Mouse (Mus musculus): Measurements from ENCODE around the gene Ssna1. TPM values are rescaled to one million over a fixed set of nuclear protein-coding genes. Genes with fewer than 3 reads are reported as not detected.
"Not testable (repeated sequence)": the region's sequence is repeated elsewhere in the genome, so short reads cannot be mapped to it uniquely, and the experiment has no call there.

Gene Ssna1
- polyA plus RNA-seq, 1 experiment from 2014 or later = 207 TPM

- Histone ChIP-seq H3K4me1 (peaks cover 59% of the 10 kb centered on the region), H3K27me3 (peaks cover 11% of the 10 kb centered on the region), H3K9me3 (replicated peaks) (no peaks in the 10 kb centered on the region), H3K36me3 (peaks cover 25% of the 10 kb centered on the region), H3K9ac (peak overlapping the region; percentile 2; the same call in 1 of the 2 replicates), H3K4me2 (peak overlapping the region; percentile 97), H3K4me3 (replicated peaks) (peak overlapping the region; percentile 10; the same call in 1 of the 2 replicates), H3K27ac (no peak overlapping the region)
- WGBS = 71% methylated on average over 6 of the region's 6 CpGs
- no peak for ATAC-seq (replicated peaks; ENCODE audit: low FRiP score)
Measured at GRCm38 (mm10) chr2:25265897-25266656, 6.2 kb downstream of the Ssna1 start.

- Histone ChIP-seq H3K27ac (no peak overlapping the region), H3K4me1 (peaks cover 52% of the 10 kb centered on the region), H3K9me3 (replicated peaks) (no peaks in the 10 kb centered on the region), H3K27me3 (peaks cover 11% of the 10 kb centered on the region), H3K9ac (no peak overlapping the region), H3K36me3 (peaks cover 15% of the 10 kb centered on the region), H3K4me2 (peak overlapping the region; percentile 97; the same call in 1 of the 2 replicates), H3K4me3 (replicated peaks) (no peak overlapping the region)
- ATAC-seq (replicated peaks; ENCODE audit: low FRiP score) = no peak
- WGBS = 78% methylated on average over 3 of the region's 3 CpGs
Measured at GRCm38 (mm10) chr2:25264851-25265250, 7.4 kb downstream of the Ssna1 start.

GRCm38 (mm10) chr2:25264286-25264660, 8.0 kb downstream of the Ssna1 start:
- peak overlapping the region; percentile 97 for H3K4me2 ChIP-seq
- peaks cover 11% of the 10 kb centered on the region for H3K27me3 ChIP-seq
- H3K4me3 ChIP-seq (replicated peaks) = peak overlapping the region; percentile 76; the same call in 1 of the 2 replicates
- H3K9ac ChIP-seq = peak overlapping the region; percentile 66; the same call in 1 of the 2 replicates
- H3K9me3 ChIP-seq (replicated peaks) = no peaks in the 10 kb centered on the region
- WGBS = 78% methylated on average over 5 of the region's 5 CpGs
- H3K4me1 ChIP-seq = peaks cover 52% of the 10 kb centered on the region
- ATAC-seq (replicated peaks; ENCODE audit: low FRiP score) = no peak
- no peak overlapping the region for H3K27ac ChIP-seq
- peaks cover 9% of the 10 kb centered on the region for H3K36me3 ChIP-seq

GRCm38 (mm10) chr2:25263623-25264285, 8.5 kb downstream of the Ssna1 start:
- no peak for ATAC-seq (replicated peaks; ENCODE audit: low FRiP score)
- H3K27me3 ChIP-seq = peaks cover 11% of the 10 kb centered on the region
- H3K4me3 ChIP-seq (replicated peaks) = peak overlapping the region; percentile 76
- no peak overlapping the region for H3K27ac ChIP-seq
- peaks cover 52% of the 10 kb centered on the region for H3K4me1 ChIP-seq
- peak overlapping the region; percentile 97 for H3K4me2 ChIP-seq
- H3K9ac ChIP-seq = peak overlapping the region; percentile 66
- peaks cover 4% of the 10 kb centered on the region for H3K36me3 ChIP-seq
- 19% methylated on average over 12 of the region's 12 CpGs for WGBS
- no peaks in the 10 kb centered on the region for H3K9me3 ChIP-seq (replicated peaks)

GRCm38 (mm10) chr2:25262795-25263622, 9.2 kb downstream of the Ssna1 start:
- peaks cover 52% of the 10 kb centered on the region for H3K4me1 ChIP-seq
- no peaks in the 10 kb centered on the region for H3K9me3 ChIP-seq (replicated peaks)
- peaks cover 11% of the 10 kb centered on the region for H3K27me3 ChIP-seq
- H3K4me2 ChIP-seq = peak overlapping the region; percentile 97
- H3K9ac ChIP-seq = peak overlapping the region; percentile 66
- H3K27ac ChIP-seq = peak overlapping the region; percentile 76
- ATAC-seq (replicated peaks; ENCODE audit: low FRiP score) = peak; percentile 9; the same call in 1 of the 2 replicates
- under 1% methylated on average over 82 of the region's 82 CpGs for WGBS
- no peaks in the 10 kb centered on the region for H3K36me3 ChIP-seq
- H3K4me3 ChIP-seq (replicated peaks) = peak overlapping the region; percentile 76

GRCm38 (mm10) chr2:25262291-25262767, 9.9 kb downstream of the Ssna1 start, which contains the start of gene Tprn:
Tprn (plus strand) TSS chr2:25262618.
- no peaks in the 10 kb centered on the region for H3K36me3 ChIP-seq
- WGBS = under 1% methylated on average over 39 of the region's 39 CpGs
- H3K27me3 ChIP-seq = peaks cover 11% of the 10 kb centered on the region
- ATAC-seq (replicated peaks; ENCODE audit: low FRiP score) = peak; percentile 98
- H3K9me3 ChIP-seq (replicated peaks) = no peaks in the 10 kb centered on the region
- H3K4me2 ChIP-seq = peak within 1 kb of the TSS; percentile 97
- peak within 1 kb of the TSS; percentile 66 for H3K9ac ChIP-seq
- H3K4me3 ChIP-seq (replicated peaks) = peak within 1 kb of the TSS; percentile 76
- H3K4me1 ChIP-seq = peaks cover 50% of the 10 kb centered on the region
- H3K27ac ChIP-seq = peak within 1 kb of the TSS; percentile 76

- Histone ChIP-seq H3K4me1 (peaks cover 48% of the 10 kb centered on the region), H3K9ac (peak overlapping the region; percentile 35; the same call in 1 of the 2 replicates), H3K27me3 (peaks cover 11% of the 10 kb centered on the region), H3K9me3 (replicated peaks) (no peaks in the 10 kb centered on the region), H3K4me3 (replicated peaks) (peak overlapping the region; percentile 76), H3K4me2 (peak overlapping the region; percentile 97), H3K27ac (peak overlapping the region; percentile 42), H3K36me3 (no peaks in the 10 kb centered on the region)
- peak; percentile 24 for ATAC-seq (replicated peaks; ENCODE audit: low FRiP score)
- WGBS = 51% methylated on average over 12 of the region's 12 CpGs
Measured at GRCm38 (mm10) chr2:25261870-25262269, 10.4 kb downstream of the Ssna1 start.

GRCm38 (mm10) chr2:25258887-25259286, 13.4 kb downstream of the Ssna1 start:
- no peak overlapping the region for H3K4me3 ChIP-seq (replicated peaks)
- no peaks in the 10 kb centered on the region for H3K9me3 ChIP-seq (replicated peaks)
- H3K36me3 ChIP-seq = no peaks in the 10 kb centered on the region
- peaks cover 5% of the 10 kb centered on the region for H3K27me3 ChIP-seq
- no peak overlapping the region for H3K4me2 ChIP-seq
- no peak for ATAC-seq (replicated peaks; ENCODE audit: low FRiP score)
- H3K9ac ChIP-seq = no peak overlapping the region
- peaks cover 36% of the 10 kb centered on the region for H3K4me1 ChIP-seq
- 60% methylated on average over 2 of the region's 2 CpGs for WGBS
- H3K27ac ChIP-seq = no peak overlapping the region

- H3K9me3 ChIP-seq (replicated peaks); ATAC-seq (replicated peaks; ENCODE audit: low FRiP score); H3K27ac ChIP-seq; H3K4me2 ChIP-seq; H3K27me3 ChIP-seq; H3K4me3 ChIP-seq (replicated peaks); H3K9ac ChIP-seq: not testable (repeated sequence)
- peaks cover 14% of the 10 kb centered on the region for H3K36me3 ChIP-seq
- peaks cover 24% of the 10 kb centered on the region for H3K4me1 ChIP-seq
- WGBS = 84% methylated on average over 5 of the region's 5 CpGs
Measured at GRCm38 (mm10) chr2:25257250-25257649, 15.0 kb downstream of the Ssna1 start.

GRCm38 (mm10) chr2:25256443-25257109, 15.7 kb downstream of the Ssna1 start:
- peak overlapping the region; percentile 89 for H3K4me2 ChIP-seq
- peaks cover 21% of the 10 kb centered on the region for H3K36me3 ChIP-seq
- peak overlapping the region; percentile 84; the same call in 1 of the 2 replicates for H3K9ac ChIP-seq
- 56% methylated on average over 12 of the region's 12 CpGs for WGBS
- peaks cover 20% of the 10 kb centered on the region for H3K4me1 ChIP-seq
- not testable (repeated sequence) for ATAC-seq (replicated peaks; ENCODE audit: low FRiP score); H3K9me3 ChIP-seq (replicated peaks); H3K27me3 ChIP-seq; H3K27ac ChIP-seq
- H3K4me3 ChIP-seq (replicated peaks) = peak overlapping the region; percentile 75

GRCm38 (mm10) chr2:25255284-25255779, 16.9 kb downstream of the Ssna1 start, which contains the start of gene Tmem203:
Tmem203 (plus strand) TSS chr2:25255439.
- H3K9me3 ChIP-seq (replicated peaks) = no peaks in the 10 kb centered on the region
- under 1% methylated on average over 39 of the region's 39 CpGs for WGBS
- no peaks in the 10 kb centered on the region for H3K27me3 ChIP-seq
- peaks cover 33% of the 10 kb centered on the region for H3K36me3 ChIP-seq
- peak within 1 kb of the TSS; percentile 84 for H3K9ac ChIP-seq
- peak within 1 kb of the TSS; percentile 81 for H3K27ac ChIP-seq
- peak within 1 kb of the TSS; percentile 75 for H3K4me3 ChIP-seq (replicated peaks)
- peaks cover 20% of the 10 kb centered on the region for H3K4me1 ChIP-seq
- peak within 1 kb of the TSS; percentile 89 for H3K4me2 ChIP-seq
- ATAC-seq (replicated peaks; ENCODE audit: low FRiP score) = peak; percentile 82

Data from kidney, embryonic 15.5 days (tissue).